Mouse (Mus musculus) forebrain, embryonic 10.5 days (tissue): Measurements from ENCODE around the gene Ids. TPM values are rescaled to one million over a fixed set of nuclear protein-coding genes. Genes with fewer than 3 reads are reported as not detected.
"Not testable (repeated sequence)": the region's sequence is repeated elsewhere in the genome, so short reads cannot be mapped to it uniquely, and the experiment has no call there.

Experiments used
- DNase-seq: peaks from one replicate; pipeline ENCODE4 v3.0.0-alpha.2; 2017; ENCODE audit warnings: low spot score; ENCODE audit errors: extremely low spot score
- H3K27ac ChIP-seq: fragments of 300-500 bp; sonication (generic); 2 replicates; pipeline ENCODE4 v1.5.1; 2016; ENCODE audit warnings: mild to moderate bottlenecking
- H3K27me3 ChIP-seq: fragments of 300-500 bp; sonication (generic); 2 replicates; pipeline ENCODE4 v1.6.1; 2016; ENCODE audit warnings: mild to moderate bottlenecking; ENCODE audit not compliant: poor library complexity, severe bottlenecking
- H3K36me3 ChIP-seq: fragments of 300-500 bp; sonication (generic); replicated peaks from 2 replicates; pipeline ENCODE4 v1.6.1; 2016; ENCODE audit warnings: mild to moderate bottlenecking, moderate library complexity
- H3K4me1 ChIP-seq: fragments of 300-500 bp; sonication (generic); 2 replicates; pipeline ENCODE4 v1.6.1; 2016
- H3K4me3 ChIP-seq: fragments of 300-500 bp; sonication (generic); 2 replicates; pipeline ENCODE4 v1.5.1; 2016; ENCODE audit warnings: mild to moderate bottlenecking, moderate library complexity
- H3K9me3 ChIP-seq: fragments of 300-500 bp; sonication (generic); 2 replicates; pipeline ENCODE4 v1.6.1; 2016; ENCODE audit warnings: mild to moderate bottlenecking, moderate library complexity
- WGBS: fragments of 180-500 bp; shearing (Covaris S2); methylation state at CpG from one replicate; pipeline ENCODE4 v1.1.7; 2016; 5-methylcytosine and 5-hydroxymethylcytosine counted together
- polyA plus RNA-seq: library from polyadenylated mRNA; unstranded; fragments of >200 nt; fragmentation: Nextera tagmentation; extraction: Ambion mirVana; gene quantifications from 2 replicates; pipeline ENCODE4 v1.2.1, GENCODE M21; 2016

The Ids gene
- polyA plus RNA-seq = 1.6 and 1.9 TPM in 2 replicates

GRCm38 (mm10) chrX:70364661-70365613 is at the start of gene Ids:
Ids (minus strand) TSS chrX:70365084.
- no peaks in the 10 kb centered on the region for H3K9me3 ChIP-seq
- H3K4me1 ChIP-seq = peaks cover 8% of the 10 kb centered on the region
- peak; percentile 74 for DNase-seq
- 25% methylated on average over 45 of the region's 45 CpGs for WGBS
- H3K27me3 ChIP-seq = no peaks in the 10 kb centered on the region
- peak within 1 kb of the TSS; percentile 72 for H3K27ac ChIP-seq
- peak within 1 kb of the TSS; percentile 57 for H3K4me3 ChIP-seq
- peaks cover 5% of the 10 kb centered on the region; the same call in 1 of the 2 replicates for H3K36me3 ChIP-seq

- not testable (repeated sequence) for H3K9me3 ChIP-seq, DNase-seq, H3K36me3 ChIP-seq, H3K4me1 ChIP-seq, H3K4me3 ChIP-seq, H3K27ac ChIP-seq, H3K27me3 ChIP-seq
Observed at GRCm38 (mm10) chrX:70392636-70393035, 27.8 kb upstream of the Ids start.

- DNase-seq = peak; percentile 18
- Histone ChIP-seq H3K27me3 (no peaks in the 10 kb centered on the region), H3K4me1 (peaks cover 9% of the 10 kb centered on the region; the same call in 1 of the 2 replicates), H3K27ac (peak overlapping the region; percentile 85), H3K36me3 (peaks cover 8% of the 10 kb centered on the region; the same call in 1 of the 2 replicates), H3K9me3 (no peaks in the 10 kb centered on the region), H3K4me3 (peak overlapping the region; percentile 63)
- 23% methylated on average over 11 of the region's 11 CpGs for WGBS
Observed at GRCm38 (mm10) chrX:70385962-70386351, 21.1 kb upstream of the Ids start.

- Histone ChIP-seq H3K27ac (peak within 1 kb of the TSS; percentile 85), H3K27me3 (no peaks in the 10 kb centered on the region), H3K9me3 (no peaks in the 10 kb centered on the region), H3K36me3 (peaks cover 8% of the 10 kb centered on the region; the same call in 1 of the 2 replicates), H3K4me3 (peak within 1 kb of the TSS; percentile 63), H3K4me1 (peaks cover 9% of the 10 kb centered on the region; the same call in 1 of the 2 replicates)
- peak; percentile 65 for DNase-seq
- 19% methylated on average over 22 of the region's 22 CpGs for WGBS
Observed at GRCm38 (mm10) chrX:70385276-70385961, 20.5 kb upstream of the Ids start, which contains the start of gene 1110012L19Rik. 1110012L19Rik (plus strand) TSS chrX:70385877.

- WGBS = 64% methylated on average over 3 of the region's 3 CpGs
- no peak for DNase-seq
- H3K27ac ChIP-seq = peak overlapping the region; percentile 85; the same call in 1 of the 2 replicates
Observed at GRCm38 (mm10) chrX:70384917-70385275, 20.0 kb upstream of the Ids start.

GRCm38 (mm10) chrX:70374469-70375110 is 9.7 kb upstream of the Ids start:
- H3K27ac ChIP-seq, H3K9me3 ChIP-seq, DNase-seq, H3K27me3 ChIP-seq, H3K4me1 ChIP-seq, H3K4me3 ChIP-seq, H3K36me3 ChIP-seq: not testable (repeated sequence)
- 62% methylated on average over 5 of the region's 6 CpGs for WGBS

More at GRCm38 (mm10) chrX:70384917-70385275, 20.0 kb upstream of the Ids start:
- peaks cover 9% of the 10 kb centered on the region; the same call in 1 of the 2 replicates for H3K4me1 ChIP-seq
- H3K4me3 ChIP-seq = peak overlapping the region; percentile 63
- peaks cover 6% of the 10 kb centered on the region; the same call in 1 of the 2 replicates for H3K36me3 ChIP-seq
- no peaks in the 10 kb centered on the region for H3K9me3 ChIP-seq
- no peaks in the 10 kb centered on the region for H3K27me3 ChIP-seq

- H3K4me1 ChIP-seq, DNase-seq, H3K9me3 ChIP-seq, H3K27me3 ChIP-seq, H3K36me3 ChIP-seq, H3K4me3 ChIP-seq, H3K27ac ChIP-seq: not testable (repeated sequence)
- 39% methylated on average over 2 of the region's 6 CpGs for WGBS
Observed at GRCm38 (mm10) chrX:70369758-70370157, 4.9 kb upstream of the Ids start.

GRCm38 (mm10) chrX:70364202-70364601 is 682 bp downstream of the Ids start:
- no peak for DNase-seq
- H3K4me1 ChIP-seq = peaks cover 8% of the 10 kb centered on the region
- no peaks in the 10 kb centered on the region for H3K27me3 ChIP-seq
- peak overlapping the region; percentile 57 for H3K4me3 ChIP-seq
- 75% methylated on average over 1 of the region's 1 CpGs for WGBS
- H3K27ac ChIP-seq = no peak overlapping the region
- H3K36me3 ChIP-seq = peaks cover 13% of the 10 kb centered on the region; the same call in 1 of the 2 replicates
- H3K9me3 ChIP-seq = no peaks in the 10 kb centered on the region

GRCm38 (mm10) chrX:70363446-70363845 is 1.4 kb downstream of the Ids start:
- H3K4me3 ChIP-seq = no peak overlapping the region

GRCm38 (mm10) chrX:70362985-70363384 is 1.9 kb downstream of the Ids start:
- peaks cover 8% of the 10 kb centered on the region for H3K4me1 ChIP-seq
- 99% methylated on average over 7 of the region's 7 CpGs for WGBS
- no peaks in the 10 kb centered on the region for H3K27me3 ChIP-seq
- no peaks in the 10 kb centered on the region for H3K9me3 ChIP-seq
- no peak overlapping the region for H3K27ac ChIP-seq
- no peak overlapping the region for H3K4me3 ChIP-seq
- no peak for DNase-seq
- peaks cover 23% of the 10 kb centered on the region for H3K36me3 ChIP-seq

More at GRCm38 (mm10) chrX:70363446-70363845, 1.4 kb downstream of the Ids start:
- no peak overlapping the region for H3K27ac ChIP-seq
- H3K4me1 ChIP-seq = peaks cover 8% of the 10 kb centered on the region
- no peaks in the 10 kb centered on the region for H3K27me3 ChIP-seq
- WGBS = 93% methylated on average over 5 of the region's 5 CpGs
- H3K9me3 ChIP-seq = no peaks in the 10 kb centered on the region
- no peak for DNase-seq
- H3K36me3 ChIP-seq = peaks cover 19% of the 10 kb centered on the region

- Histone ChIP-seq H3K4me1 (peaks cover 4% of the 10 kb centered on the region; the same call in 1 of the 2 replicates), H3K27ac (no peak overlapping the region), H3K36me3 (no peaks in the 10 kb centered on the region), H3K9me3 (no peaks in the 10 kb centered on the region), H3K27me3 (no peaks in the 10 kb centered on the region), H3K4me3 (no peak overlapping the region)
- DNase-seq = peak; percentile 25
- 33% methylated on average over 6 of the region's 6 CpGs for WGBS
Observed at GRCm38 (mm10) chrX:70330202-70330843, 34.6 kb downstream of the Ids start.
